Mouse (Mus musculus) limb, embryonic 13.5 days (tissue): ENCODE data around the gene Pcyt2. TPM values are rescaled to one million over a fixed set of nuclear protein-coding genes. Genes with fewer than 3 reads are reported as not detected.

ENCODE experiments used
- ATAC-seq: fragments of 200-750 bp; cut with Nextera tagmentation; 2 replicates; pipeline ENCODE4 v1.8.0; 2017; ENCODE audit warnings: low read depth, moderate number of reproducible peaks, moderate TSS enrichment; ENCODE audit not compliant: low FRiP score
- H3K27ac ChIP-seq: fragments of 300-500 bp; sonication (generic); 2 replicates; pipeline ENCODE4 v1.5.1; 2015; ENCODE audit warnings: inconsistent platforms, mild to moderate bottlenecking, moderate library complexity
- H3K27me3 ChIP-seq: fragments of 300-500 bp; sonication (generic); 2 replicates; pipeline ENCODE4 v1.6.1; 2015; ENCODE audit warnings: mild to moderate bottlenecking, inconsistent platforms
- H3K36me3 ChIP-seq: fragments of 300-500 bp; sonication (generic); 2 replicates; pipeline ENCODE4 v1.6.1; 2015; ENCODE audit warnings: inconsistent platforms, mild to moderate bottlenecking, moderate library complexity
- H3K4me1 ChIP-seq: fragments of 300-500 bp; sonication (generic); 2 replicates; pipeline ENCODE4 v1.6.1; 2015; ENCODE audit warnings: inconsistent platforms
- H3K4me2 ChIP-seq: fragments of 300-500 bp; sonication (generic); replicated peaks from 2 replicates; pipeline ENCODE4 v1.6.1; 2015; ENCODE audit warnings: inconsistent platforms, mild to moderate bottlenecking, moderate library complexity
- H3K4me3 ChIP-seq: fragments of 300-500 bp; sonication (generic); 2 replicates; pipeline ENCODE4 v1.5.1; 2015; ENCODE audit warnings: moderate library complexity, mild to moderate bottlenecking, inconsistent platforms
- H3K9ac ChIP-seq: fragments of 300-500 bp; sonication (generic); 2 replicates; pipeline ENCODE4 v1.6.1; 2015; ENCODE audit warnings: mild to moderate bottlenecking, inconsistent platforms
- H3K9me3 ChIP-seq: fragments of 300-500 bp; sonication (generic); 2 replicates; pipeline ENCODE4 v1.6.1; 2016; ENCODE audit warnings: inconsistent platforms
- WGBS: fragments of 180-500 bp; shearing (Covaris S2); methylation state at CpG from one replicate; pipeline ENCODE4 v1.1.7; 2015; 5-methylcytosine and 5-hydroxymethylcytosine counted together
- polyA plus RNA-seq: library from polyadenylated mRNA; unstranded; fragments of >200 nt; fragmentation: Nextera tagmentation; extraction: Ambion mirVana; gene quantifications from 2 replicates; pipeline ENCODE4 v1.2.1, GENCODE M21; 2015

Pcyt2 gene
- polyA plus RNA-seq, 1 experiment from 2014 or later: 150 TPM

GRCm38 (mm10) chr11:120575940-120576339 lies 41.8 kb downstream of the Pcyt2 start:
- Histone ChIP-seq H3K4me1 (peaks cover 34% of the 10 kb centered on the region), H3K4me2 (no peak overlapping the region), H3K9ac (no peak overlapping the region), H3K36me3 (peaks cover 43% of the 10 kb centered on the region), H3K27ac (no peak overlapping the region), H3K9me3 (no peaks in the 10 kb centered on the region), H3K27me3 (no peaks in the 10 kb centered on the region), H3K4me3 (no peak overlapping the region)
- ATAC-seq: no peak

- Histone ChIP-seq H3K4me3 (peak overlapping the region; percentile 99; the same call in 1 of the 2 replicates), H3K27ac (no peak overlapping the region), H3K4me1 (peaks cover 34% of the 10 kb centered on the region), H3K9ac (no peak overlapping the region), H3K27me3 (no peaks in the 10 kb centered on the region), H3K4me2 (peak overlapping the region; percentile 80), H3K36me3 (peaks cover 51% of the 10 kb centered on the region), H3K9me3 (no peaks in the 10 kb centered on the region)
- 66% methylated on average over 2 of the region's 2 CpGs for WGBS
- ATAC-seq: no peak
These were observed 42.7 kb downstream of the Pcyt2 start for GRCm38 (mm10) chr11:120575046-120575445.

DNA sequence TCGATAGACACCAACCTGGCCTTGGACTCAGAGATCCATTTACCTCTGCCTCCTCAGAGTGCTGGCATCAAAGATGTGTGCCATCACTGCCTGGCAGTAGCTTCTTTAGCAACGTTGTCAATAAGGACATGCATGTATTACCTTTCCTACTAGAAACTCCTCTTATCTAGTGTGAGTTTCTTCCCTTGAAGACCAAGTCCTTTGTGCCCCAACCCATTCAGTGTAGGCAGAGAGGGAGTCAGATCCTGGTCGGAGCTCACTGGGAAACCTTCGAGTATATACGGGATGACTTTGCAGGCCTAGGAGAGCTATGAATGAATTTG lies 43.5 kb downstream of the Pcyt2 start:
- peaks cover 26% of the 10 kb centered on the region for H3K4me1 ChIP-seq
- no peak for ATAC-seq
- H3K4me3 ChIP-seq: peak overlapping the region; percentile 99
- 46% methylated on average over 5 of the region's 5 CpGs for WGBS
- no peak overlapping the region for H3K27ac ChIP-seq
- peaks cover 50% of the 10 kb centered on the region for H3K36me3 ChIP-seq
- H3K9ac ChIP-seq: peak overlapping the region; percentile 84
- no peaks in the 10 kb centered on the region for H3K9me3 ChIP-seq
- peak overlapping the region; percentile 80 for H3K4me2 ChIP-seq
- H3K27me3 ChIP-seq: no peaks in the 10 kb centered on the region

- Histone ChIP-seq H3K4me3 (peak overlapping the region; percentile 99), H3K36me3 (peaks cover 49% of the 10 kb centered on the region), H3K27me3 (no peaks in the 10 kb centered on the region), H3K9ac (peak overlapping the region; percentile 84), H3K4me2 (peak overlapping the region; percentile 80), H3K27ac (peak overlapping the region; percentile 94), H3K9me3 (no peaks in the 10 kb centered on the region), H3K4me1 (peaks cover 24% of the 10 kb centered on the region)
- ATAC-seq: no peak
- under 1% methylated on average over 23 of the region's 23 CpGs for WGBS
These were observed 44.0 kb downstream of the Pcyt2 start for GRCm38 (mm10) chr11:120573585-120574277.

GRCm38 (mm10) chr11:120572752-120573584 lies 44.8 kb downstream of the Pcyt2 start, which contains the start of gene P4hb:
Gene P4hb, minus strand, starts transcription at chr11:120573253.
- peak within 1 kb of the TSS; percentile 95 for H3K4me2 ChIP-seq
- ATAC-seq: peak; percentile 96
- no peaks in the 10 kb centered on the region for H3K27me3 ChIP-seq
- under 1% methylated on average over 92 of the region's 94 CpGs for WGBS
- peaks cover 24% of the 10 kb centered on the region for H3K4me1 ChIP-seq
- peak within 1 kb of the TSS; percentile 99 for H3K4me3 ChIP-seq
- peak within 1 kb of the TSS; percentile 94 for H3K27ac ChIP-seq
- H3K9ac ChIP-seq: peak within 1 kb of the TSS; percentile 99
- no peaks in the 10 kb centered on the region for H3K9me3 ChIP-seq
- H3K36me3 ChIP-seq: peaks cover 49% of the 10 kb centered on the region

DNA sequence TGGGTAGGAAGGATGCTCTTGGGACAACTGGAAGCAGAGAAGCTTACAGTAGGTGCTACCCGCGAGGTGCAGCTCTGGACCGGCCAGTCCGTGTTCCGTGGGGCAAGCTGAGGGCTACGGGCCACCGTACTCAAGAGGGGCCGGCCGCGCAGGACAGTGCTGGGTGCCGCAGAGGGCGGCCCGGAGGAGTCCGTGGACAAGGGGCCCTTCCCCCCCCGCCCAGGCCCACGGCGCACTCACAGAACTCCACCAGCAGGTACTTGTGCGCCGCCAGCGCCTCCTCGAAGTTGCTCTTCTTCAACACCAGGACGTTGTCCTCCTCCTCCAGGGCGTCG lies 45.4 kb downstream of the Pcyt2 start:
- peak overlapping the region; percentile 99 for H3K4me3 ChIP-seq
- ATAC-seq: peak; percentile 26; the same call in 1 of the 2 replicates
- peaks cover 24% of the 10 kb centered on the region for H3K4me1 ChIP-seq
- H3K9ac ChIP-seq: peak overlapping the region; percentile 99
- H3K4me2 ChIP-seq: peak overlapping the region; percentile 95
- H3K27ac ChIP-seq: peak overlapping the region; percentile 85
- H3K27me3 ChIP-seq: no peaks in the 10 kb centered on the region
- WGBS: under 1% methylated on average over 20 of the region's 24 CpGs
- H3K9me3 ChIP-seq: no peaks in the 10 kb centered on the region
- peaks cover 49% of the 10 kb centered on the region for H3K36me3 ChIP-seq

DNA sequence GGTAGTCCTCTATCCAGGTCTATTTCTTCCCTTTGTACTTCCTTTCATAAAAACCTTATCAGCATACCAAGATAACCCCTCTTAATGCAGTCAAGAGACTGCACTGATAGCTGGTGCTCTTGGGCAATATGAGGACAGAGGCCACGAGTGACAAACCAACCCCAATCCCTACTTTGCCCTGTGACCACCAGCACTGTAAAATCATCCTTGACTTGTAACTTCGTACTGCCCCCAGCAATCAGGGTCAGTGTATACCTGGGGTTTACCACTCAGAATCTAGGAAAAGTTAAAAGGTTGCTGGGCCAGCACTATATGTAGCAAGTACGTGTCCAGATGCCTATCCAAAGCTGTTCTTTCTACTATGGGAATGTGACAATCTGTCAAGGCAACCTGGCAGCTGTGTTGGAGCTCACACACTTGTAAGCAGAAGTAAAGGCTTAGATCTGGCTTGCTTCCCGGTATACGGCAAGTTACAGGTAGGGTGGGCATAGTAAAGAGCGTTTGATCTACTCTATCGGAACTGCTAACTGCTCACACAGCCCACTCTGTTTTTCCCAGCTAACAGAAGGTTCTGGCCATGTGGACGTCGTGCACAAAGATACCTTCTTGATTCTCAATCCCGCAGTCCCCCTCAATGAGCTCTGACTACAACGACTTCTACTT lies 45.9 kb downstream of the Pcyt2 start:
- peak overlapping the region; percentile 99 for H3K9ac ChIP-seq
- H3K9me3 ChIP-seq: no peaks in the 10 kb centered on the region
- peaks cover 49% of the 10 kb centered on the region for H3K36me3 ChIP-seq
- H3K27me3 ChIP-seq: no peaks in the 10 kb centered on the region
- H3K27ac ChIP-seq: peak overlapping the region; percentile 85
- 10% methylated on average over 11 of the region's 11 CpGs for WGBS
- H3K4me1 ChIP-seq: peaks cover 26% of the 10 kb centered on the region
- no peak for ATAC-seq
- peak overlapping the region; percentile 95 for H3K4me2 ChIP-seq
- peak overlapping the region; percentile 99 for H3K4me3 ChIP-seq

- peak overlapping the region; percentile 95 for H3K4me2 ChIP-seq
- H3K9ac ChIP-seq: peak overlapping the region; percentile 99
- no peaks in the 10 kb centered on the region for H3K9me3 ChIP-seq
- ATAC-seq: no peak
- no peaks in the 10 kb centered on the region for H3K27me3 ChIP-seq
- 75% methylated on average over 3 of the region's 3 CpGs for WGBS
- peaks cover 29% of the 10 kb centered on the region for H3K4me1 ChIP-seq
- peaks cover 53% of the 10 kb centered on the region for H3K36me3 ChIP-seq
- no peak overlapping the region for H3K27ac ChIP-seq
- peak overlapping the region; percentile 99 for H3K4me3 ChIP-seq
These were observed 46.6 kb downstream of the Pcyt2 start for GRCm38 (mm10) chr11:120571122-120571521.

- Histone ChIP-seq H3K27ac (no peak overlapping the region), H3K4me2 (no peak overlapping the region), H3K4me3 (no peak overlapping the region), H3K9me3 (no peaks in the 10 kb centered on the region), H3K9ac (0 out of 2 replicates have a peak overlapping the region, but pooled peaks have one; percentile 35), H3K27me3 (no peaks in the 10 kb centered on the region), H3K4me1 (peaks cover 22% of the 10 kb centered on the region), H3K36me3 (peaks cover 81% of the 10 kb centered on the region)
- no peak for ATAC-seq
- 95% methylated on average over 6 of the region's 6 CpGs for WGBS
These were observed 49.4 kb downstream of the Pcyt2 start for GRCm38 (mm10) chr11:120568324-120568723.

DNA sequence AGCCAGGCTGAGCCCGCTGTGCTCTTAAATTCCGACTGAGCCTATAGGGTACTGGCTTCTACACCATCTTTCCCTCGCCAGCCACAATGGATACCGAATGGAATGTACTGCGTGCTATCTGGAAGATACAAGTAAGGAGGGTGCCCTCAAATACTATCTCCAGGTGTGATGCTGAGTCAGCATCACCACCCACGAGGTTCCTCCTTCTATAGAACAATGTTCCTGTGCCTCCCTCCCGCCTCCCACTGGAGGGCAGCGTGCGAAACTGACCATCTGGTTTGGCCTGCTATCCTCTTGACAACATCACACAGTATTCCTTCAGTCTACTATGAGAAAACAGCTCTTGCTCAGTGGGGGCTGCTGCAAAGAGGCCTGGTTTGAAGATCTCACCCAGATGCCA lies 52.6 kb downstream of the Pcyt2 start:
- no peak for ATAC-seq
- 87% methylated on average over 9 of the region's 9 CpGs for WGBS
- Histone ChIP-seq H3K4me2 (no peak overlapping the region), H3K36me3 (peaks cover 98% of the 10 kb centered on the region), H3K4me3 (no peak overlapping the region), H3K9me3 (no peaks in the 10 kb centered on the region), H3K4me1 (0 out of 2 replicates have a peak, but pooled peaks cover 5% of the 10 kb centered on the region), H3K27ac (no peak overlapping the region), H3K27me3 (no peaks in the 10 kb centered on the region), H3K9ac (no peak overlapping the region)

DNA sequence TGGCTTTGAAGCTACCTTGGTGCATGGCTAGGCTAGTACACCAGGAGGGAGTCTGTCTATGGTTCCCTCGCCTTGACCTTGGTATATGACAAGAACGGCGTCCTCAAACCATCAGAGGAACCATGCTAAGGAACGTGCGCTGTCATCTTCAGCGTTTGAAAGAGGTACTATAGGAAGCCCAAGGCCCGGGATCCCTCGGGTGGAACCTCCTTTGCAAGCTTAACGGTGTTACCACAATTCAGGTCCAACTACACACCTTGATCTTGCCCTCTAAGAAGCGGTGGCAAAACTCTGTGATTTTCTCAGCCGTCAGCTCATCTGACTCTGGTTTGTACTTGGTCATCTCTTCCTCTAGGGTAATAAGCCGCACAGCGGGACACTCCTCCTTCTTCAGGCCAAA lies 54.8 kb downstream of the Pcyt2 start:
- no peak overlapping the region for H3K9ac ChIP-seq
- no peak overlapping the region for H3K27ac ChIP-seq
- H3K9me3 ChIP-seq: no peaks in the 10 kb centered on the region
- no peaks in the 10 kb centered on the region for H3K27me3 ChIP-seq
- WGBS: 96% methylated on average over 13 of the region's 13 CpGs
- H3K4me1 ChIP-seq: 0 out of 2 replicates have a peak, but pooled peaks cover 5% of the 10 kb centered on the region
- ATAC-seq: no peak
- no peak overlapping the region for H3K4me3 ChIP-seq
- peaks cover 94% of the 10 kb centered on the region for H3K36me3 ChIP-seq
- H3K4me2 ChIP-seq: no peak overlapping the region
